Mouse (Mus musculus) megakaryocyte, embryonic 14.5 days (primary cell): ENCODE measurements around the gene Rbpms2.

Experiments
- FLI1 ChIP-seq: IDR thresholded peaks from 2 replicates; pipeline ENCODE4 v1.6.1; 2012; ENCODE audit warnings: low read length, inconsistent platforms, mixed read lengths
- GATA1 ChIP-seq: IDR thresholded peaks from 3 replicates; pipeline ENCODE4 v1.6.1; 2012; ENCODE audit warnings: mixed read lengths, low read length, inconsistent platforms, borderline replicate concordance

- no peak for TF ChIP-seq GATA1
- TF ChIP-seq FLI1, result no peak
Measured at GRCm38 (mm10) chr9:65600951-65601350, 28.5 kb upstream of the Rbpms2 start.
